Mouse (Mus musculus) layer of hippocampus, adult 9-10 months (tissue): ENCODE measurements around the gene Hipk1.
A peak's percentile ranks its signal among the peaks of the same experiment; 100 is the strongest.
"Not testable (repeated sequence)": the region's sequence is repeated elsewhere in the genome, so short reads cannot be mapped to it uniquely, and the experiment has no call there.

ENCODE experiments used
- DNase-seq: peaks from one replicate; pipeline ENCODE4 v3.0.0; 2022; ENCODE audit warnings: low spot score

Gene Hipk1

GRCm38 (mm10) chr3:103791230-103792110, at the start of gene Hipk1:
Gene Hipk1, minus strand, starts transcription at chr3:103791563.
- peak; percentile 82 for DNase-seq

DNA sequence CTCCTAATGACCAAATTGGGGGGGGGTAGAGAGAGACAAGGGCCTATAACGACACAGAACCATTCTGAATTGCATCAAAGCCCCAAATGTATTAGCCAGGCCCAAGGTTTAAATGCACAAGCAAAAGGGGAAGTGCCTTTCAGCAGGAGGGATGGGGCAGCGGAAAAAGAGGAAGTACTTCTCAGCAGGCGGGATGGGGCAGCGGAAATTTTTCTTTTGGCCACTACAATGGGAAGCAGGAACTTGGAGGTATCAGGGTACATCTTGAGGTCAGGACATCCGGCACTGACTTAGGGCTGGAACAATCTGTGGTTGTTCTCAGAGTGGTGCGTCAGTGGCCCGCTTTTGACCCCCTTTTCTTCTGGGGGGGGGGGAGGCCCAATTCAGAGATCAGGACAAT, 49.6 kb upstream of the Hipk1 start:
- DNase-seq, result not testable (repeated sequence)

DNA sequence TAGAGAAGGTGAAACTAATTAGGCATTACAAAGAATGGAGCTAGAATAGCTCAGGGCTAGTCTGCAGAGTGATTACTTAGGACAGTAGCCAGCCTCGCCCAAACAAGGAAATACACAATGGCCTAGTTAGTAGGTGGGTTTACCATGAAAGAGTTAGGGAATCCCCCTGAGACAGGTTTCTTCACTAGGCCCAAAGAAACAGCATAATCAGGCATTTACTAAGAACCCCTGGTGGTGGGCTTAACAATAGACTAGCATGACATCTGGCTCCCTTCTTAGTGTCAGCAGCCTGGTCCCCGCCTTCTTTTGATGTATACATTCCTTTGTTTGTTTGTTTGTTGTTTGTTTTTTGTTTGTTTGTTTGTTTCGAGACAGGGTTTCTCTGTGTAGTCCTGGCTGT, 48.8 kb upstream of the Hipk1 start:
- DNase-seq, result not testable (repeated sequence)

GRCm38 (mm10) chr3:103839711-103840110, 48.3 kb upstream of the Hipk1 start:
- DNase-seq, result no peak

DNA sequence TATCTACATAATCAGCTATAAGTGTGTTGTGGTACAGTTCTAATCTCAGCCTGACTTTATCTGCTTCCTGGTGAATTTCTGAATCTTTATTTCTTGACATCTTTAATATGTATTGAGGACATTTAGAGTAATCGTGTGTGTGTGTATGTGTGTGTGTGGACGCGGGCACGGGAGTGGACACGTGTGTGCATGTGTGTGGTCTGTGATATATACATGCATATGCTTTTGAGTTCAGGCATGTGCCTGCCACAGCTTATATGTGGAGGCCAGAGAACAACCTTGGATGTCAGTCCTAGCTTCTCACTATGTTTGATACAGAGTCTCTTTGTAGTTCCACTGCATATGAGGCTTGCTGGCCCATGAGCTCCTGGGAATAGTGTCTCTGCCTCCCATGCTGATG, 45.1 kb upstream of the Hipk1 start:
- DNase-seq, result no peak

DNA sequence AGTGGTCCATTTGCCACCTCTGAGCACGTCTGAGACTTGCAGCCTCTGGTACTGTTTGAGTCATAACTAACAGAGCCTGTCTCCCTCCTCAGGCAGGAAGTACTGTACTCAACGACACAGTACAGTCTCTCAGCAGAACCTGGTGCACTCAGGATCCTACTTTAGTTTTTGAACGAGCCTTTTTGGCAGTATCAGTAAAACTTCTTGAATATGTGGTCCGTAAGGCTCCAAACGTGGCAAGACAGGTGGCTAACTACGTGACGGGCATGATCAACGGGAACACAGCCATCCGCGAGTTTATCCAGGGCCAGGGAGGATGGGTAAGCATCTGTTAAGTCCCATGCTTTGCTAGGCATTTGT, 44.6 kb upstream of the Hipk1 start:
- no peak for DNase-seq

DNA sequence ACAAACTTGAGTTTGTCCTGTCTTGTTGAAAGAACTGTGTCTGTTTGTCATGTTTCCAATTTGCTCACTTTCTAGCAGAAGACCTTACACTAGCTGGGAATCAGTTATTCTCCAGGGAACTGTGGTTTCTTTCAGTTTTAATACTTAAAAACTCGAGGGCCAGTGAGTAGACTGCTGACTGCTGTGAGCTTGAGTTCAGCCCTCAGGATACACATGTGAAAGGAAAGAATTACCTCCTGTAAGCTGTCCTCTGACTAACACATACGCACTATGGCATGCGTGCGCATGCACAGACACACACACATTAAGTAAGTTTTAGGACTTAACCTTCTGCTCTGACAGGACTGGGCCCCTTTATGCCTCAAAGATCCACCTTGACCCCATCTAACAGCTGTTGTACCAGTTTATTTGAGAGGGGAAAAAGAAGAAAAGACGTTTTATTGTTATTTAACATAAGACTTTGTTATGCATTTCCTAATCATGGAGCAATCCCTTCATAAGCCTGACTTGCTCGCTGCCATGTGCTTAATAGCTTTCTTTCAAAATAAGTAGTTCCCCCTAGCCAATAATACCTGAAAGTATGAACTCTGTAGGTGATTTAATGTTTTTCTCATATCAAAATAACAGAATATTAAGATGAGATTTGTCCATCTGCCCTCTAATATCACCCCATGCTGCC, 44.0 kb upstream of the Hipk1 start:
- no peak for DNase-seq

GRCm38 (mm10) chr3:103834001-103834400, 42.6 kb upstream of the Hipk1 start:
- DNase-seq, result no peak

- no peak for DNase-seq
Observed at GRCm38 (mm10) chr3:103832426-103832825, 41.1 kb upstream of the Hipk1 start, which contains the start of gene Bcl2l15. Gene Bcl2l15, plus strand, starts transcription at chr3:103832601.

DNA sequence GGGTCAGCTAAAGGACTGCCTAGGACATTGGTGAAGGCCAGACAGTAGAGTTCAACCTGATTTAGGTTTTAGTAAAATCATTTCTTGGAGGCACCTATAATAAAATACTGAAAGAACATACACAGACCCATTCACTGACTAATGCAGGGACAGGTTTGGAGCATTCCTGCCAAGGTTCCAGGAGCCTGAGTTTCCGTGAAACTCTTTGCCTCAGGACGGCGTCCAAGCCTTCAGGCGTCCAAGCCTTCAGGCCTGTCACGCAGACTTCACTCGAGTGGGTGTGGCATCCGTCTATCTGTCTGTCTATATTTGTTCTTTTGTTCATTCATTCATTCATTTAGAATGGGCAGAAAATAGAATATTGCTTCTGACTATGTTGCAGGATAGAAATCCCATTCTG, 39.8 kb upstream of the Hipk1 start:
- no peak for DNase-seq

GRCm38 (mm10) chr3:103830681-103831080, 39.3 kb upstream of the Hipk1 start:
- DNase-seq, result not testable (repeated sequence)

DNA sequence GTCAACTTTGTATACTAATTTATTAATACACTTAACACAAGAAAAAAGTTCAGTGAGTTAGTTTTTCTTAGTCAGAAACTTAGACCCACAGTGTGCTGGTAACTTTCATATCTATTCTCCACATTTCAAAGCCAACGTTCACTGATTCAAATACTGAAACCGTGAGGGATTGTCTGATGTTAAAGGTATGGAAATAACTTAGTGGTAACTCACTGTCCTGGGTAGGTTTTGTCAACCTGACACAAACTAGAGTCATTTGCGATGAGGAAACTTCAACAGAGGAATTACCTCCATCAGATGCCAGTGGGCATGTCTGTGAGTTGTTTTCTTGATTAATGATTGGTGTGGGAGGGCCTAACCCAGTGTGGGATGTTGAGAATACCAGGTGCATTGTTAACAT, 37.7 kb upstream of the Hipk1 start:
- no peak for DNase-seq

- no peak for DNase-seq
Observed at GRCm38 (mm10) chr3:103827548-103827947, 36.2 kb upstream of the Hipk1 start.

DNA sequence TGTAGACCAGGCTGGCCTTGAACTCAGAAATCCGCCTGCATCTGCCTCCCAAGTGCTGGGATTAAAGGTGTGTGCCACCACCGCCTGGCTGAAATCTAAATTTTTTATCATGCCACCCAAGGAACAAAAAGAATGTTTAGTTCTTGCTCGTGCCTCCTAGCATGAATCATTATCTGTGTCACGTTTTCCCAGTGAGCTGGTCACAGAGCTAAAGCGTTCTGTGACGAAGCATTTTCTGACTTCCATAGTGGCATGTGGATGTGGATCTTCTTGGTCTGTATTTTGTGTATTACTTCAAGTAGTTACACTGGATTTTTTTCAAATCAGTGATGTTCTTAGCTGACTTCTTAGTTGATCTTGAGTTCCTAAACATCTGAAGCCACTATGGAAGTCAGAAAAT, 19.6 kb upstream of the Hipk1 start:
- no peak for DNase-seq

DNA sequence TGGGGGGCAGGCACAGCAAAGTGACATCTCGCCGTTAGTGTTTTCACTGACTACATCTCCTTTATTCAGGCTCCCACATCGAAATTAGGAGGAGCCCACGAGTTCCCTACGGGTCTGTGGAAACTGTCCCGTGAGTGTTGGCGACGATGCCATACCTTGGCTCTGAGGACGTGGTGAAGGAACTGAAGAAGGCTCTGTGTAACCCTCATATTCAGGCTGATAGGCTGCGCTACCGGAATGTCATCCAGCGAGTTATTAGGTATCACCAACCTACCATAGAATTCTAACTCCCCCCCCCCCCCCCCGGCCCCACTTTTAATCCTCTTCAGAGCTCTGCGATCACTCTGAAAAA, 18.4 kb upstream of the Hipk1 start:
- DNase-seq, result no peak

DNA sequence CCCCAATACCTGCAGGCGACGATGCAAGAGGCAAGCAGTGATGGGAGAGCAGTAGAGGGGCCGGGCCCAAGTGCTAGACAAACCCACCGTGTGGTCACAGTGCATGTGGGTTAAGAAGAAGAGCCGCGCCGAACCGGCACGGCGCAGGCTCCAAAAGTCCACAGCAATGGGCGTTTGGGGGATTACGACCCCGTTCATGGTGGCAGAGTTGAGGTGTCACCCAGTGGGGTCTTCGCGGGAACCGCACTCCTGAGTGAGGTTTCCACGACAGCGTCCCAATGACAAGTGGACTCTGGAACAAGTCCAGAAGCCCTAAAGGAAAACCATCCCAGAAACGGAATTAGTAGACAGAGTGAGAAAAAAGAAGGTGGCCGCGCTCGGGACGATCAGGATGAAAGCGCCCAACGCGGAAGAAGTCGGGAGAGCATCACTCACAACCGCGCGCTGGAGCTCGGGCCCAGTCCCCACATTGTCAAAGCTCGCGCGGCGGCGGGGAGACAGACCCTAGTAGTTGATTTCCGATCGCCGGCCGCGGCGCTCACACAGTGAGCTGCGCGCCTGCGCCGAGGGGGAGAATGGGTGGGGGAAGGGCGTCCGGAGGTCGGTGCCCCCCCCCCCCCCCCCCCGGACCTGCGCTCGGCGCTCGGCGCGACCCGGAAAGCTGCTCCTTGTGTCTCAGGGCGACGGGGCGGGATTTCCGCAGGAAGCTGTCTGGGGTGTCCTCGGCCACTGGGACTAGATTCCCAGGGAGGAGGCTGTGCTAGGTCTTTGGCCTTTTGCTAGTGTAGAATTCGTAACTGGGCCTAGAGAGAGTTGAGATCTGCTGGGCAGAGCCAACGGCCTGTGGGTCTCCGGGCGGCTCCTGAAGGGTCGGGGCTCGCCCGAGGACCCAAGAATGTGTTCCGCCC, 17.8 kb upstream of the Hipk1 start, which contains the start of the genes Dclre1b, Ap4b1 and Gm43064:
Gene Dclre1b, minus strand, starts transcription at position 554 of the 908 bp plus-strand sequence.
Gene Ap4b1, plus strand, starts transcription at position 630 of the 908 bp plus-strand sequence.
Gene Gm43064, plus strand, starts transcription at position 683 of the 908 bp plus-strand sequence.
- DNase-seq, result peak; percentile 73

- no peak for DNase-seq
Observed at GRCm38 (mm10) chr3:103805671-103806070, 14.3 kb upstream of the Hipk1 start.

DNA sequence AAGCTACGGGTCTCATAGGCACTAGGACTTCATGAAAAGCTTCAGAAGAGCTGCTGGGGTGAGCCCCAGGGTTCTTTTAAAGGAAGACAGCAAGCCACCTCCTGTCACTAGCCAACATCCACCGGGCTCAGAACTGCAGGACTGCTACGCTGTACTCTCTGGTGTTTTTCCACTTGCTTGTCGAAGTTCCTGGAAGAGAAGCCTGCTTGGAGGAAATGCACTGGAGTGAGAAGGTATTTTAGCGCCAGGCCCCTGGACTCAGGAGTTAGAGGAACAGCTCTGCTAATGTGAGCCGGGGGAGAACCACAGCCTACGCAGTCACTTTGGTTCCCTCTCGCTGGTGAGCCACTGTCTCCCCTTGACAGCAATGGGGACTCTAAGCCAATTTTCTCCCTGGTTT, 11.5 kb upstream of the Hipk1 start:
- no peak for DNase-seq

GRCm38 (mm10) chr3:103801631-103802531, 10.5 kb upstream of the Hipk1 start:
- DNase-seq, result peak; percentile 64

GRCm38 (mm10) chr3:103799507-103799906, 8.1 kb upstream of the Hipk1 start:
- DNase-seq, result no peak

- no peak for DNase-seq
Observed at GRCm38 (mm10) chr3:103796389-103796788, 5.0 kb upstream of the Hipk1 start.
